Mouse (Mus musculus): ENCODE data around the gene Zfp775.

DNA sequence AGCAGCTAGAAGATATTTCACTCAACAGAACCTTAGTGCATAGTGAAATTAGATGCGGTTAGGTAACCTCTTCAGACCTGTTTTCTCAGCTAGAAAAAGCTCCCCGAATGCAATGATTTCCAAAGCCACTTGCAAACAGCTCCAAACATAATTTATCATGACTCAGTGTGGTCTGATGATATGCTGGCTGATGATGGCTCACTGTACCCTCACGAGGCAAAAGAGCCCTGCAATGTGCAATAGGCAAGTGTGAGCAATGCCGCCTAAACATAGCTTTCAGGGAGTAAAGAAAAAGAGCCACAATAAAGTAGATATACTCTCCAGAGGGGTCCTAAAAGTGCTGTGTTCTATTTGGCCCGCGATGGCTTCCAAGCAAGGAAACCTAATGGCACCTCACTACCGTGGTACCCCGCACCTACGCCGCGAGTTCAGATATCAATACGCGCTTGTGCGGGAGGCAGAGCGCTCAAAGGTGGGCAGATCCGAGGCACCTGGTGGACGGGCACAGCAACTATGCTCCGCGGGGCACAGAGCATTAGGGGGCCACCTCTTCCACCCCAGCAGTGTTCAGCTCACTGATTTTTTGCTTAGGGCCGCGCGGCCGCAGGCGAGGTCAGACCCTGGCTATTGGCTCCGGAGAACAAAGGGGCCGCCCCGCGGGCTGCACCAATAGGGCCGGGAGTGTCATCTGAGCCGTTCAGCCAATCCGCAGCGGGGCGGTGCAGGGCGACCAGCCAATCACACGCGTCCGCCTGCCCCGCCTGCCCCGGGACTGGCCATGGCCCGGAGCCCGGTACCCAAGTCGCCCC lies at the start of gene Zfp775:
- TF ChIP-seq EP300 (IDR thresholded peaks at IDR 0.05; ENCODE audit: low read length) (no peak), USF2 (conservative IDR thresholded peaks at IDR 0.05; ENCODE audit: low read depth, low read length) (peak; percentile 26; the same call in 1 of the 2 replicates), CTCF (conservative IDR thresholded peaks at IDR 0.05 in 1 of 2, IDR thresholded peaks at IDR 0.05 in 1 of 2; ENCODE audit: low read depth in 2 of 2, low read length in 2 of 2) (no peak), MEF2A (IDR thresholded peaks at IDR 0.05; ENCODE audit: borderline replicate concordance, low read depth, low read length) (no peak), MAZ (IDR thresholded peaks at IDR 0.05; ENCODE audit: low read depth, low read length) (0 out of 2 replicates have a peak, but pooled peaks have one; percentile 11), TCF12 (IDR thresholded peaks at IDR 0.05; ENCODE audit: low read depth, low read length) (peak; percentile 84), RAD21 (IDR thresholded peaks at IDR 0.05; ENCODE audit: low read depth, low read length) (no peak), MAFK (IDR thresholded peaks at IDR 0.05; ENCODE audit: insufficient replicate concordance, low read length) (no peak), E2F4 (IDR thresholded peaks at IDR 0.05; ENCODE audit: insufficient replicate concordance, low read depth, low read length) (no peak), JUN (IDR thresholded peaks at IDR 0.05; ENCODE audit: insufficient read depth, low read depth, low read length) (no peak), POLR2A (IDR thresholded peaks at IDR 0.05; ENCODE audit: low read depth, low read length) (peak; percentile 90), HCFC1 (IDR thresholded peaks at IDR 0.05; ENCODE audit: low read depth, low read length) (peak; percentile 49; the same call in 1 of the 2 replicates), POLR2AphosphoS2 (IDR thresholded peaks at IDR 0.05; ENCODE audit: low read depth, low read length) (peak; percentile 74)
